Mouse (Mus musculus) neural tube, embryonic 12.5 days (tissue): ENCODE data around the gene Kiss1. TPM values are rescaled to one million over a fixed set of nuclear protein-coding genes. Genes with fewer than 3 reads are reported as not detected.
A peak's percentile ranks its signal among the peaks of the same experiment; 100 is the strongest.

ENCODE experiments used
- ATAC-seq: fragments of 200-750 bp; cut with Nextera tagmentation; 2 replicates; pipeline ENCODE4 v1.8.0; 2017; ENCODE audit warnings: low read depth, mild to moderate bottlenecking, moderate TSS enrichment, moderate library complexity; ENCODE audit not compliant: low FRiP score
- H3K27ac ChIP-seq: fragments of 300-500 bp; sonication (generic); 2 replicates; pipeline ENCODE4 v1.5.1; 2016
- H3K27me3 ChIP-seq: fragments of 300-500 bp; sonication (generic); replicated peaks from 2 replicates; pipeline ENCODE4 v1.6.1; 2016; ENCODE audit warnings: mild to moderate bottlenecking
- H3K36me3 ChIP-seq: fragments of 300-500 bp; sonication (generic); 2 replicates; pipeline ENCODE4 v1.6.1; 2016; ENCODE audit warnings: mild to moderate bottlenecking
- H3K4me1 ChIP-seq: fragments of 300-500 bp; sonication (generic); 2 replicates; pipeline ENCODE4 v1.6.1; 2016
- H3K4me2 ChIP-seq: fragments of 300-500 bp; sonication (generic); replicated peaks from 2 replicates; pipeline ENCODE4 v1.6.1; 2016; ENCODE audit warnings: mild to moderate bottlenecking
- H3K4me3 ChIP-seq: fragments of 300-500 bp; sonication (generic); 2 replicates; pipeline ENCODE4 v1.5.1; 2016
- H3K9ac ChIP-seq: fragments of 300-500 bp; sonication (generic); 2 replicates; pipeline ENCODE4 v1.6.1; 2016; ENCODE audit warnings: mild to moderate bottlenecking
- H3K9me3 ChIP-seq: fragments of 300-500 bp; sonication (generic); 2 replicates; pipeline ENCODE4 v1.6.1; 2016; ENCODE audit warnings: mild to moderate bottlenecking
- WGBS: fragments of 180-500 bp; shearing (Covaris S2); methylation state at CpG from one replicate; pipeline ENCODE4 v1.1.7; 2016; 5-methylcytosine and 5-hydroxymethylcytosine counted together
- polyA plus RNA-seq: library from polyadenylated mRNA; unstranded; fragments of >200 nt; fragmentation: Nextera tagmentation; extraction: Ambion mirVana; gene quantifications from 2 replicates; pipeline ENCODE4 v1.2.1, GENCODE M21; 2016

The Kiss1 gene
- polyA plus RNA-seq, 1 experiment from 2014 or later, result not detected

GRCm38 (mm10) chr1:133347693-133348520 is 26.2 kb downstream of the Kiss1 start:
- Histone ChIP-seq H3K36me3 (no peaks in the 10 kb centered on the region), H3K4me3 (no peak overlapping the region), H3K9ac (no peak overlapping the region), H3K27ac (no peak overlapping the region), H3K4me2 (no peak overlapping the region), H3K27me3 (no peaks in the 10 kb centered on the region), H3K9me3 (no peaks in the 10 kb centered on the region), H3K4me1 (no peaks in the 10 kb centered on the region; the same call in 1 of the 2 replicates)
- 76% methylated on average over 11 of the region's 11 CpGs for WGBS
- no peak for ATAC-seq

GRCm38 (mm10) chr1:133350210-133350609 is 28.5 kb downstream of the Kiss1 start, which contains the start of gene Ren1:
TSS of gene Ren1 (plus strand) at chr1:133350510.
- no peak within 1 kb of the TSS for H3K9ac ChIP-seq
- H3K4me2 ChIP-seq, result no peak within 1 kb of the TSS
- no peaks in the 10 kb centered on the region for H3K36me3 ChIP-seq
- no peak for ATAC-seq
- WGBS, result 91% methylated on average over 1 of the region's 1 CpGs
- no peaks in the 10 kb centered on the region; the same call in 1 of the 2 replicates for H3K27me3 ChIP-seq
- H3K9me3 ChIP-seq, result no peaks in the 10 kb centered on the region
- H3K4me1 ChIP-seq, result no peaks in the 10 kb centered on the region; the same call in 1 of the 2 replicates
- no peak within 1 kb of the TSS for H3K27ac ChIP-seq
- no peak within 1 kb of the TSS for H3K4me3 ChIP-seq

- 58% methylated on average over 9 of the region's 9 CpGs for WGBS
- no peak for ATAC-seq
- H3K36me3 ChIP-seq, result no peaks in the 10 kb centered on the region
- no peak overlapping the region for H3K27ac ChIP-seq
- H3K9me3 ChIP-seq, result no peaks in the 10 kb centered on the region
- H3K4me1 ChIP-seq, result no peaks in the 10 kb centered on the region; the same call in 1 of the 2 replicates
- no peak overlapping the region for H3K9ac ChIP-seq
- no peak overlapping the region for H3K4me3 ChIP-seq
- no peaks in the 10 kb centered on the region; the same call in none of the 2 replicates for H3K27me3 ChIP-seq
- no peak overlapping the region for H3K4me2 ChIP-seq
Measured at GRCm38 (mm10) chr1:133351762-133352161, 30.1 kb downstream of the Kiss1 start.

GRCm38 (mm10) chr1:133353371-133353809 is 31.7 kb downstream of the Kiss1 start:
- ATAC-seq, result peak; percentile 48; the same call in 1 of the 2 replicates

GRCm38 (mm10) chr1:133355469-133355868 is 33.8 kb downstream of the Kiss1 start:
- Histone ChIP-seq H3K4me1 (no peaks in the 10 kb centered on the region; the same call in 1 of the 2 replicates), H3K36me3 (no peaks in the 10 kb centered on the region), H3K4me3 (no peak overlapping the region), H3K4me2 (no peak overlapping the region), H3K9ac (no peak overlapping the region), H3K27ac (no peak overlapping the region), H3K27me3 (peaks cover 4% of the 10 kb centered on the region), H3K9me3 (no peaks in the 10 kb centered on the region)
- no peak for ATAC-seq
- WGBS, result 54% methylated on average over 5 of the region's 5 CpGs

More at GRCm38 (mm10) chr1:133353371-133353809, 31.7 kb downstream of the Kiss1 start:
- Histone ChIP-seq H3K4me3 (no peak overlapping the region), H3K9me3 (no peaks in the 10 kb centered on the region), H3K4me1 (no peaks in the 10 kb centered on the region; the same call in 1 of the 2 replicates), H3K27ac (no peak overlapping the region), H3K36me3 (no peaks in the 10 kb centered on the region), H3K4me2 (no peak overlapping the region), H3K9ac (no peak overlapping the region), H3K27me3 (no peaks in the 10 kb centered on the region; the same call in none of the 2 replicates)
- 55% methylated on average over 12 of the region's 12 CpGs for WGBS

- H3K4me2 ChIP-seq, result no peak overlapping the region
- H3K9ac ChIP-seq, result no peak overlapping the region
- no peaks in the 10 kb centered on the region for H3K9me3 ChIP-seq
- no peaks in the 10 kb centered on the region for H3K36me3 ChIP-seq
- no peaks in the 10 kb centered on the region for H3K4me1 ChIP-seq
- H3K4me3 ChIP-seq, result no peak overlapping the region
- ATAC-seq, result no peak
- 67% methylated on average over 15 of the region's 15 CpGs for WGBS
- H3K27ac ChIP-seq, result no peak overlapping the region
- H3K27me3 ChIP-seq, result peaks cover 4% of the 10 kb centered on the region
Measured at GRCm38 (mm10) chr1:133355912-133356311, 34.2 kb downstream of the Kiss1 start.

- H3K9ac ChIP-seq, result no peak overlapping the region
- no peak overlapping the region for H3K27ac ChIP-seq
- no peak overlapping the region for H3K4me2 ChIP-seq
- H3K27me3 ChIP-seq, result peaks cover 4% of the 10 kb centered on the region
- H3K36me3 ChIP-seq, result no peaks in the 10 kb centered on the region
- H3K4me3 ChIP-seq, result no peak overlapping the region
- ATAC-seq, result no peak
- no peaks in the 10 kb centered on the region for H3K9me3 ChIP-seq
- WGBS, result 63% methylated on average over 8 of the region's 8 CpGs
- H3K4me1 ChIP-seq, result no peaks in the 10 kb centered on the region
Measured at GRCm38 (mm10) chr1:133356330-133356729, 34.7 kb downstream of the Kiss1 start.

GRCm38 (mm10) chr1:133361006-133361405 is 39.3 kb downstream of the Kiss1 start:
- H3K4me3 ChIP-seq, result no peak overlapping the region
- H3K27ac ChIP-seq, result no peak overlapping the region
- peaks cover 10% of the 10 kb centered on the region for H3K4me1 ChIP-seq
- ATAC-seq, result no peak
- no peaks in the 10 kb centered on the region for H3K36me3 ChIP-seq
- H3K9ac ChIP-seq, result no peak overlapping the region
- H3K9me3 ChIP-seq, result no peaks in the 10 kb centered on the region
- WGBS, result 93% methylated on average over 6 of the region's 6 CpGs
- peaks cover 30% of the 10 kb centered on the region for H3K27me3 ChIP-seq
- no peak overlapping the region for H3K4me2 ChIP-seq

- Histone ChIP-seq H3K27ac (no peak overlapping the region), H3K4me2 (no peak overlapping the region), H3K4me3 (no peak overlapping the region), H3K4me1 (peaks cover 10% of the 10 kb centered on the region), H3K9ac (no peak overlapping the region), H3K36me3 (no peaks in the 10 kb centered on the region), H3K9me3 (no peaks in the 10 kb centered on the region), H3K27me3 (peaks cover 30% of the 10 kb centered on the region)
- no peak for ATAC-seq
- 94% methylated on average over 5 of the region's 5 CpGs for WGBS
Measured at GRCm38 (mm10) chr1:133362103-133362502, 40.4 kb downstream of the Kiss1 start.

GRCm38 (mm10) chr1:133363276-133364021 is 41.8 kb downstream of the Kiss1 start, which contains the start of gene Etnk2:
TSS of gene Etnk2 (plus strand) at chr1:133363572.
- ATAC-seq, result peak; percentile 77
- peak within 1 kb of the TSS; percentile 56 for H3K4me3 ChIP-seq
- peak within 1 kb of the TSS; percentile 94 for H3K4me2 ChIP-seq
- H3K36me3 ChIP-seq, result no peaks in the 10 kb centered on the region
- peak within 1 kb of the TSS; percentile 58 for H3K9ac ChIP-seq
- H3K4me1 ChIP-seq, result peaks cover 21% of the 10 kb centered on the region
- H3K27ac ChIP-seq, result no peak within 1 kb of the TSS
- under 1% methylated on average over 52 of the region's 52 CpGs for WGBS
- H3K27me3 ChIP-seq, result peaks cover 30% of the 10 kb centered on the region
- no peaks in the 10 kb centered on the region for H3K9me3 ChIP-seq

- 2% methylated on average over 27 of the region's 27 CpGs for WGBS
- Histone ChIP-seq H3K9ac (peak overlapping the region; percentile 58), H3K9me3 (no peaks in the 10 kb centered on the region), H3K36me3 (no peaks in the 10 kb centered on the region), H3K4me2 (peak overlapping the region; percentile 94), H3K27me3 (peaks cover 27% of the 10 kb centered on the region), H3K4me3 (peak overlapping the region; percentile 56), H3K4me1 (peaks cover 21% of the 10 kb centered on the region), H3K27ac (no peak overlapping the region)
- ATAC-seq, result peak; percentile 45
Measured at GRCm38 (mm10) chr1:133364022-133364630, 42.5 kb downstream of the Kiss1 start.

GRCm38 (mm10) chr1:133364890-133365289 is 43.2 kb downstream of the Kiss1 start:
- Histone ChIP-seq H3K9me3 (no peaks in the 10 kb centered on the region), H3K36me3 (no peaks in the 10 kb centered on the region), H3K4me2 (no peak overlapping the region), H3K4me3 (no peak overlapping the region), H3K4me1 (peaks cover 21% of the 10 kb centered on the region), H3K27me3 (peaks cover 26% of the 10 kb centered on the region), H3K27ac (no peak overlapping the region), H3K9ac (no peak overlapping the region)
- no peak for ATAC-seq
- WGBS, result 51% methylated on average over 2 of the region's 2 CpGs
